Mouse (Mus musculus): ENCODE results near the gene Nptn. TPM values are rescaled to one million over a fixed set of nuclear protein-coding genes. Genes with fewer than 3 reads are reported as not detected.

The Nptn gene
- polyA plus RNA-seq, 1 experiment from 2014 or later = 85.5 TPM

- 23% methylated on average over 8 of the region's 8 CpGs for WGBS (ENCODE audit: insufficient replicate concordance)
- peak overlapping the region; percentile 73 for H3K9ac ChIP-seq (ENCODE audit: low read depth, low read length)
- peak overlapping the region; percentile 56 for H3K4me3 ChIP-seq (ENCODE audit: low read depth, low read length)
- H3K36me3 ChIP-seq (ENCODE audit: control insufficient read depth, insufficient read depth) = no peaks in the 10 kb centered on the region
- no peak for ATAC-seq (ENCODE audit: low read depth)
- H3K4me2 ChIP-seq (ENCODE audit: low read depth, low read length) = peak overlapping the region; percentile 89
- H3K9me3 ChIP-seq (replicated peaks; ENCODE audit: control insufficient read depth, low read length) = no peaks in the 10 kb centered on the region
- peaks cover 10% of the 10 kb centered on the region for H3K4me1 ChIP-seq (ENCODE audit: control insufficient read depth, low read depth, low read length)
- H3K27ac ChIP-seq (ENCODE audit: low read length) = peak overlapping the region; percentile 75
- no peaks in the 10 kb centered on the region for H3K27me3 ChIP-seq (ENCODE audit: control insufficient read depth, insufficient read depth, low read depth, low read length)
Measured at GRCm38 (mm10) chr9:58581283-58581930, 633 bp upstream of the Nptn start.

- no peaks in the 10 kb centered on the region for H3K36me3 ChIP-seq (ENCODE audit: control insufficient read depth, insufficient read depth)
- H3K27me3 ChIP-seq (ENCODE audit: control insufficient read depth, insufficient read depth, low read depth, low read length) = no peaks in the 10 kb centered on the region
- H3K4me1 ChIP-seq (ENCODE audit: control insufficient read depth, low read depth, low read length) = peaks cover 12% of the 10 kb centered on the region
- H3K27ac ChIP-seq (ENCODE audit: low read length) = peak overlapping the region; percentile 94
- H3K4me2 ChIP-seq (ENCODE audit: low read depth, low read length) = peak overlapping the region; percentile 69
- under 1% methylated on average over 42 of the region's 42 CpGs for WGBS (ENCODE audit: insufficient replicate concordance)
- H3K4me3 ChIP-seq (ENCODE audit: low read depth, low read length) = peak overlapping the region; percentile 98
- H3K9me3 ChIP-seq (replicated peaks; ENCODE audit: control insufficient read depth, low read length) = no peaks in the 10 kb centered on the region
- peak; percentile 44 for ATAC-seq (ENCODE audit: low read depth)
- peak overlapping the region; percentile 100 for H3K9ac ChIP-seq (ENCODE audit: low read depth, low read length)
Measured at GRCm38 (mm10) chr9:58582581-58583266, 684 bp downstream of the Nptn start.

GRCm38 (mm10) chr9:58583267-58583641 is 1.2 kb downstream of the Nptn start:
- H3K27me3 ChIP-seq (ENCODE audit: control insufficient read depth, insufficient read depth, low read depth, low read length) = no peaks in the 10 kb centered on the region
- peak overlapping the region; percentile 94 for H3K27ac ChIP-seq (ENCODE audit: low read length)
- peak overlapping the region; percentile 100 for H3K9ac ChIP-seq (ENCODE audit: low read depth, low read length)
- peak overlapping the region; percentile 69 for H3K4me2 ChIP-seq (ENCODE audit: low read depth, low read length)
- no peak for ATAC-seq (ENCODE audit: low read depth)
- H3K4me1 ChIP-seq (ENCODE audit: control insufficient read depth, low read depth, low read length) = peaks cover 13% of the 10 kb centered on the region
- H3K9me3 ChIP-seq (replicated peaks; ENCODE audit: control insufficient read depth, low read length) = no peaks in the 10 kb centered on the region
- peak overlapping the region; percentile 98 for H3K4me3 ChIP-seq (ENCODE audit: low read depth, low read length)
- under 1% methylated on average over 8 of the region's 8 CpGs for WGBS (ENCODE audit: insufficient replicate concordance)
- no peaks in the 10 kb centered on the region for H3K36me3 ChIP-seq (ENCODE audit: control insufficient read depth, insufficient read depth)

GRCm38 (mm10) chr9:58584323-58584722 is 2.3 kb downstream of the Nptn start:
- Histone ChIP-seq H3K9me3 (replicated peaks; ENCODE audit: control insufficient read depth, low read length) (no peaks in the 10 kb centered on the region), H3K9ac (ENCODE audit: low read depth, low read length) (no peak overlapping the region), H3K4me1 (ENCODE audit: control insufficient read depth, low read depth, low read length) (peaks cover 13% of the 10 kb centered on the region), H3K4me2 (ENCODE audit: low read depth, low read length) (peak overlapping the region; percentile 43; the same call in 1 of the 2 replicates), H3K36me3 (ENCODE audit: control insufficient read depth, insufficient read depth) (no peaks in the 10 kb centered on the region), H3K4me3 (ENCODE audit: low read depth, low read length) (no peak overlapping the region), H3K27me3 (ENCODE audit: control insufficient read depth, insufficient read depth, low read depth, low read length) (no peaks in the 10 kb centered on the region), H3K27ac (ENCODE audit: low read length) (no peak overlapping the region)
- 78% methylated on average over 1 of the region's 1 CpGs for WGBS (ENCODE audit: insufficient replicate concordance)
- no peak for ATAC-seq (ENCODE audit: low read depth)

GRCm38 (mm10) chr9:58588657-58589056 is 6.6 kb downstream of the Nptn start:
- H3K36me3 ChIP-seq (ENCODE audit: control insufficient read depth, insufficient read depth) = no peaks in the 10 kb centered on the region
- H3K9ac ChIP-seq (ENCODE audit: low read depth, low read length) = no peak overlapping the region
- ATAC-seq (ENCODE audit: low read depth) = no peak
- H3K4me2 ChIP-seq (ENCODE audit: low read depth, low read length) = no peak overlapping the region
- no peak overlapping the region for H3K4me3 ChIP-seq (ENCODE audit: low read depth, low read length)
- H3K9me3 ChIP-seq (replicated peaks; ENCODE audit: control insufficient read depth, low read length) = no peaks in the 10 kb centered on the region
- WGBS (ENCODE audit: insufficient replicate concordance) = 33% methylated on average over 4 of the region's 4 CpGs
- H3K27me3 ChIP-seq (ENCODE audit: control insufficient read depth, insufficient read depth, low read depth, low read length) = no peaks in the 10 kb centered on the region
- H3K4me1 ChIP-seq (ENCODE audit: control insufficient read depth, low read depth, low read length) = peaks cover 5% of the 10 kb centered on the region; the same call in 1 of the 2 replicates
- H3K27ac ChIP-seq (ENCODE audit: low read length) = no peak overlapping the region

- Histone ChIP-seq H3K36me3 (ENCODE audit: control insufficient read depth, insufficient read depth) (no peaks in the 10 kb centered on the region), H3K9me3 (replicated peaks; ENCODE audit: control insufficient read depth, low read length) (no peaks in the 10 kb centered on the region), H3K4me2 (ENCODE audit: low read depth, low read length) (no peak overlapping the region), H3K27ac (ENCODE audit: low read length) (no peak overlapping the region), H3K4me1 (ENCODE audit: control insufficient read depth, low read depth, low read length) (peaks cover 2% of the 10 kb centered on the region; the same call in 1 of the 2 replicates), H3K4me3 (ENCODE audit: low read depth, low read length) (no peak overlapping the region), H3K27me3 (ENCODE audit: control insufficient read depth, insufficient read depth, low read depth, low read length) (no peaks in the 10 kb centered on the region), H3K9ac (ENCODE audit: low read depth, low read length) (no peak overlapping the region)
- ATAC-seq (ENCODE audit: low read depth) = no peak
- 100% methylated on average over 1 of the region's 1 CpGs for WGBS (ENCODE audit: insufficient replicate concordance)
Measured at GRCm38 (mm10) chr9:58595313-58595712, 13.3 kb downstream of the Nptn start.

- no peaks in the 10 kb centered on the region for H3K9me3 ChIP-seq (replicated peaks; ENCODE audit: control insufficient read depth, low read length)
- H3K4me1 ChIP-seq (ENCODE audit: control insufficient read depth, low read depth, low read length) = peaks cover 8% of the 10 kb centered on the region
- no peak overlapping the region for H3K4me3 ChIP-seq (ENCODE audit: low read depth, low read length)
- 74% methylated on average over 1 of the region's 1 CpGs for WGBS (ENCODE audit: insufficient replicate concordance)
- no peak overlapping the region for H3K9ac ChIP-seq (ENCODE audit: low read depth, low read length)
- H3K4me2 ChIP-seq (ENCODE audit: low read depth, low read length) = no peak overlapping the region
- H3K36me3 ChIP-seq (ENCODE audit: control insufficient read depth, insufficient read depth) = no peaks in the 10 kb centered on the region
- H3K27ac ChIP-seq (ENCODE audit: low read length) = no peak overlapping the region
- H3K27me3 ChIP-seq (ENCODE audit: control insufficient read depth, insufficient read depth, low read depth, low read length) = no peaks in the 10 kb centered on the region
- ATAC-seq (ENCODE audit: low read depth) = no peak
Measured at GRCm38 (mm10) chr9:58613790-58614189, 31.8 kb downstream of the Nptn start.

- Histone ChIP-seq H3K9me3 (replicated peaks; ENCODE audit: control insufficient read depth, low read length) (no peaks in the 10 kb centered on the region), H3K4me3 (ENCODE audit: low read depth, low read length) (no peak overlapping the region), H3K4me2 (ENCODE audit: low read depth, low read length) (no peak overlapping the region), H3K36me3 (ENCODE audit: control insufficient read depth, insufficient read depth) (no peaks in the 10 kb centered on the region), H3K27me3 (ENCODE audit: control insufficient read depth, insufficient read depth, low read depth, low read length) (no peaks in the 10 kb centered on the region), H3K9ac (ENCODE audit: low read depth, low read length) (no peak overlapping the region), H3K27ac (ENCODE audit: low read length) (0 out of 2 replicates have a peak overlapping the region, but pooled peaks have one; percentile 37), H3K4me1 (ENCODE audit: control insufficient read depth, low read depth, low read length) (peaks cover 8% of the 10 kb centered on the region)
- WGBS (ENCODE audit: insufficient replicate concordance) = 69% methylated on average over 3 of the region's 3 CpGs
- ATAC-seq (ENCODE audit: low read depth) = no peak
Measured at GRCm38 (mm10) chr9:58615064-58615938, 33.3 kb downstream of the Nptn start.

Measured in liver, embryonic 16.5 days (tissue).